Mouse (Mus musculus) cerebellum, postnatal 4 days (tissue): ENCODE measurements at regions not wholly inside any gene's neighbourhood (a gene's known extent, or its start where the extent isn't known, plus 50 kb on each side); places are given as distances from the start of the nearest gene placed in this dataset.

Experiments used
- DNase-seq, 2 experiments: peaks; one replicate each; pipeline ENCODE4 v3.0.0; 2022; ENCODE audit warnings: low spot score in 2 of 2, mixed read lengths in 1 of 2

- no peak for DNase-seq
Measured at GRCm38 (mm10) chr2:51013090-51013489, 135.8 kb downstream of the Rnd3 start.

- no peak for DNase-seq
Measured at GRCm38 (mm10) chr2:51008251-51008533, 140.7 kb downstream of the Rnd3 start.

GRCm38 (mm10) chr2:51007409-51008250, 141.3 kb downstream of the Rnd3 start:
- no peak for DNase-seq

- no peak for DNase-seq
Measured at GRCm38 (mm10) chr2:51006818-51007217, 142.1 kb downstream of the Rnd3 start.

- no peak for DNase-seq
Measured at GRCm38 (mm10) chr2:51001548-51001947, 147.4 kb downstream of the Rnd3 start.

GRCm38 (mm10) chr2:50983883-50984410, 165.0 kb downstream of the Rnd3 start:
- no peak for DNase-seq

- DNase-seq: no peak
Measured at GRCm38 (mm10) chr2:50982571-50982970, 166.3 kb downstream of the Rnd3 start.

- DNase-seq: no peak
Measured at GRCm38 (mm10) chr2:50978356-50978755, 170.6 kb downstream of the Rnd3 start.

- DNase-seq: peak in 1 of 2 experiments; percentile 27
Measured at GRCm38 (mm10) chr2:50971131-50971825, 177.6 kb downstream of the Rnd3 start.

GRCm38 (mm10) chr2:50968382-50968781, 180.5 kb downstream of the Rnd3 start:
- no peak for DNase-seq

- no peak for DNase-seq
Measured at GRCm38 (mm10) chr2:50967826-50968225, 181.1 kb downstream of the Rnd3 start.

- DNase-seq: no peak
Measured at GRCm38 (mm10) chr2:50967133-50967532, 181.8 kb downstream of the Rnd3 start.

GRCm38 (mm10) chr2:50965485-50966017, 183.4 kb downstream of the Rnd3 start:
- DNase-seq: no peak

GRCm38 (mm10) chr2:50964062-50964461, 184.8 kb downstream of the Rnd3 start:
- DNase-seq: no peak

- no peak for DNase-seq
Measured at GRCm38 (mm10) chr2:50961049-50961448, 187.9 kb downstream of the Rnd3 start.

GRCm38 (mm10) chr2:50959323-50959722, 189.6 kb downstream of the Rnd3 start:
- DNase-seq: no peak

- no peak for DNase-seq
Measured at GRCm38 (mm10) chr2:50954361-50955066, 194.4 kb downstream of the Rnd3 start.

- no peak for DNase-seq
Measured at GRCm38 (mm10) chr2:50951027-50951426, 197.9 kb downstream of the Rnd3 start.

- no peak for DNase-seq
Measured at GRCm38 (mm10) chr2:50949717-50950116, 199.2 kb downstream of the Rnd3 start.

- no peak for DNase-seq
Measured at GRCm38 (mm10) chr2:50945526-50945925, 203.4 kb downstream of the Rnd3 start.

- DNase-seq: no peak
Measured at GRCm38 (mm10) chr2:50943180-50943579, 205.7 kb downstream of the Rnd3 start.

- DNase-seq: no peak
Measured at GRCm38 (mm10) chr2:50942741-50943140, 206.2 kb downstream of the Rnd3 start.
